Mouse (Mus musculus) lung, embryonic 16.5 days (tissue): Measurements from ENCODE around the gene Sec24b. TPM values are rescaled to one million over a fixed set of nuclear protein-coding genes. Genes with fewer than 3 reads are reported as not detected.

Experiments used
- polyA plus RNA-seq: library from polyadenylated mRNA; unstranded; fragments of >200 nt; fragmentation: Nextera tagmentation; extraction: Ambion mirVana; gene quantifications from 2 replicates; pipeline ENCODE4 v1.2.1, GENCODE M21; 2015

The Sec24b gene
- polyA plus RNA-seq, 1 experiment from 2014 or later: 35.6 TPM

Other genes with a start within 250 kb of the Sec24b start
- gene Rrh, start 239.0 kb downstream of the Sec24b start, polyA plus RNA-seq: not detected in 2 replicates
- gene Gar1, start 230.2 kb downstream of the Sec24b start, polyA plus RNA-seq: 43.4 and 49.8 TPM in 2 replicates
- gene Cfi, start 225.7 kb downstream of the Sec24b start, polyA plus RNA-seq: 16.7 and 20.4 TPM in 2 replicates
- 38.0 and 38.5 TPM in 2 replicates for gene Pla2g12a, start 182.9 kb downstream of the Sec24b start, polyA plus RNA-seq
- 79.5 and 89.9 TPM in 2 replicates for gene Casp6, start 160.1 kb downstream of the Sec24b start, polyA plus RNA-seq
- 4.6 and 6.7 TPM in 2 replicates for gene Mcub, start 91.3 kb downstream of the Sec24b start, polyA plus RNA-seq
- 17.6 and 20.3 TPM in 2 replicates for gene Col25a1, start 69.9 kb upstream of the Sec24b start, polyA plus RNA-seq